Comparison of ENCODE assay signal across 16 mouse cellular contexts in genomic region chr13:42789221-42789620, GRCm38 (mm10).
DNase-seq lines count a peak whose midpoint lies in the region; ATAC-seq and TF ChIP-seq lines count a peak whose summit lies in the region.
"Had no signal": no experiment of that assay in that cellular context is flagged by ENCODE, and none has a peak within 500 bp of the region (broad histone marks: within the 10 kb centered on the region; RNA-seq: fewer than 3 reads in every experiment).

No protein-coding gene starts in this region.

- no peak overlapping the region for H3K4me2 ChIP-seq in kidney, postnatal 0 days (ENCODE audit: low read length)
- no peak overlapping the region for H3K4me2 ChIP-seq in midbrain, embryonic 11.5 days
- no peak overlapping the region for H3K4me2 ChIP-seq in midbrain, embryonic 14.5 days (ENCODE audit: low read length)

- ATAC-seq in kidney, postnatal 0 days (replicated peaks; ENCODE audit: low FRiP score, low read depth) = no peak
- no peak for ATAC-seq in midbrain, embryonic 11.5 days (ENCODE audit: low FRiP score)
- ATAC-seq in midbrain, embryonic 14.5 days (ENCODE audit: low FRiP score, low TSS enrichment) = no peak
- ATAC-seq: activated CD4-positive, CD25-positive, alpha-beta regulatory T cell, adult 4 months; inflammation-experienced regulatory T-cells, adult 6 months had no signal

- no peaks in the 10 kb centered on the region for H3K27me3 ChIP-seq in kidney, postnatal 0 days (ENCODE audit: insufficient read depth, low read length)
- H3K27me3 ChIP-seq in midbrain, embryonic 11.5 days (ENCODE audit: control insufficient read depth, insufficient read depth, low read length) = no peaks in the 10 kb centered on the region
- no peaks in the 10 kb centered on the region for H3K27me3 ChIP-seq in midbrain, embryonic 14.5 days (ENCODE audit: control insufficient read depth, insufficient read depth, low read length)

- 87% methylated on average over 13 of the region's 13 CpGs for WGBS in kidney, postnatal 0 days
- 88% methylated on average over 13 of the region's 13 CpGs for WGBS in midbrain, embryonic 11.5 days
- 88% methylated on average over 13 of the region's 13 CpGs for WGBS in midbrain, embryonic 14.5 days

- DNase-seq in cerebellum, postnatal 10 days = peak; percentile 30 to 47
- DNase-seq in cerebellum, adult 11-12 months = no peak
- peak; percentile 4 for DNase-seq in kidney, postnatal 0 days (ENCODE audit: low spot score)
- no peak for DNase-seq in kidney, postnatal 25 days
- peak; percentile 39 for DNase-seq in midbrain, embryonic 11.5 days (ENCODE audit: low spot score, missing footprints)
- DNase-seq in midbrain, embryonic 14.5 days = no peak
- DNase-seq in testis, postnatal 10 days (ENCODE audit: low spot score) = peak; percentile 57
- no peak for DNase-seq in spleen, postnatal 10 days (ENCODE audit: low spot score in 2 of 2)
- DNase-seq: cerebellum, adult 8-10 months; gastrocnemius, postnatal 10 days; heart, postnatal 36 days had no signal

- no peak overlapping the region for H3K4me3 ChIP-seq in kidney, postnatal 0 days (replicated peaks; ENCODE audit: low read depth, low read length)
- no peak overlapping the region for H3K4me3 ChIP-seq in midbrain, embryonic 11.5 days (ENCODE audit: low read depth, low read length)
- H3K4me3 ChIP-seq in midbrain, embryonic 14.5 days (replicated peaks; ENCODE audit: low read depth, low read length) = no peak overlapping the region
- H3K4me3 ChIP-seq: erythroblast, embryonic 14.5 days; heart, embryonic 10.5 days; limb, embryonic 10.5 days had no signal

- no peak overlapping the region for H3K9ac ChIP-seq in kidney, postnatal 0 days (ENCODE audit: low read depth, low read length)
- H3K9ac ChIP-seq in midbrain, embryonic 11.5 days (ENCODE audit: low read length) = no peak overlapping the region
- H3K9ac ChIP-seq in midbrain, embryonic 14.5 days (replicated peaks; ENCODE audit: low read length) = no peak overlapping the region

- no peak overlapping the region for H3K27ac ChIP-seq in kidney, postnatal 0 days
- no peak overlapping the region for H3K27ac ChIP-seq in midbrain, embryonic 11.5 days (ENCODE audit: low read depth, low read length)
- H3K27ac ChIP-seq in midbrain, embryonic 14.5 days (replicated peaks; ENCODE audit: low read depth, low read length) = no peak overlapping the region
- H3K27ac ChIP-seq: heart, embryonic 10.5 days; limb, embryonic 10.5 days had no signal

- TF ChIP-seq CTCF in kidney, postnatal 0 days (IDR thresholded peaks at IDR 0.05; ENCODE audit: low read depth) = peak; percentile 52

- H3K36me3 ChIP-seq in kidney, postnatal 0 days (ENCODE audit: insufficient read depth, low read length) = no peaks in the 10 kb centered on the region
- no peaks in the 10 kb centered on the region for H3K36me3 ChIP-seq in midbrain, embryonic 11.5 days (ENCODE audit: control insufficient read depth, insufficient read depth, low read length)
- H3K36me3 ChIP-seq in midbrain, embryonic 14.5 days (ENCODE audit: control insufficient read depth, insufficient read depth, low read length) = no peaks in the 10 kb centered on the region
- H3K36me3 ChIP-seq: heart, embryonic 10.5 days; limb, embryonic 10.5 days had no signal

- 0 out of 2 replicates have a peak, but pooled peaks cover 3% of the 10 kb centered on the region for H3K4me1 ChIP-seq in kidney, postnatal 0 days (replicated peaks; ENCODE audit: insufficient read depth, low read length)
- no peaks in the 10 kb centered on the region for H3K4me1 ChIP-seq in midbrain, embryonic 11.5 days (ENCODE audit: control insufficient read depth, insufficient read depth, low read length)
- peaks cover 6% of the 10 kb centered on the region; the same call in 1 of the 2 replicates for H3K4me1 ChIP-seq in midbrain, embryonic 14.5 days (ENCODE audit: control insufficient read depth, insufficient read depth, low read length)
- H3K4me1 ChIP-seq: heart, embryonic 10.5 days; limb, embryonic 10.5 days had no signal

- no peaks in the 10 kb centered on the region for H3K9me3 ChIP-seq in kidney, postnatal 0 days (replicated peaks; ENCODE audit: low read length)
- H3K9me3 ChIP-seq in midbrain, embryonic 11.5 days (ENCODE audit: control insufficient read depth, low read length) = no peaks in the 10 kb centered on the region
- no peaks in the 10 kb centered on the region for H3K9me3 ChIP-seq in midbrain, embryonic 14.5 days (ENCODE audit: control insufficient read depth, low read length)
- H3K9me3 ChIP-seq: heart, embryonic 10.5 days; limb, embryonic 10.5 days had no signal

Comparison
In these comparisons a context has a peak if more than half of its experiments do, and no peak if none do; other contexts are left out.
1. DNase-seq: peak in cerebellum, postnatal 10 days (2 of 2), kidney, postnatal 0 days (single experiment), midbrain, embryonic 11.5 days (single experiment) and testis, postnatal 10 days (single experiment); none in cerebellum, adult 11-12 months (single experiment), kidney, postnatal 25 days (0 of 2), midbrain, embryonic 14.5 days (single experiment) and spleen, postnatal 10 days (0 of 2).